Mouse (Mus musculus): ENCODE results near the gene Olfr312.

GRCm38 (mm10) chr11:58804393-58804792, 24.6 kb upstream of the Olfr312 start:
- TF ChIP-seq CTCF (IDR thresholded peaks at IDR 0.05; ENCODE audit: low read depth, low read length) (no peak), POLR2A (IDR thresholded peaks at IDR 0.05; ENCODE audit: insufficient read depth, low read length) (no peak), EP300 (IDR thresholded peaks at IDR 0.05; ENCODE audit: insufficient read depth, low read depth, low read length) (no peak)
